Mouse (Mus musculus): ENCODE results near the gene Rag2.

The Rag2 gene

GRCm38 (mm10) chr2:101624526-101624925 is at the start of gene Rag2:
TSS of gene Rag2 (plus strand) at chr2:101624718.
- no peak for DNase-seq

DNA sequence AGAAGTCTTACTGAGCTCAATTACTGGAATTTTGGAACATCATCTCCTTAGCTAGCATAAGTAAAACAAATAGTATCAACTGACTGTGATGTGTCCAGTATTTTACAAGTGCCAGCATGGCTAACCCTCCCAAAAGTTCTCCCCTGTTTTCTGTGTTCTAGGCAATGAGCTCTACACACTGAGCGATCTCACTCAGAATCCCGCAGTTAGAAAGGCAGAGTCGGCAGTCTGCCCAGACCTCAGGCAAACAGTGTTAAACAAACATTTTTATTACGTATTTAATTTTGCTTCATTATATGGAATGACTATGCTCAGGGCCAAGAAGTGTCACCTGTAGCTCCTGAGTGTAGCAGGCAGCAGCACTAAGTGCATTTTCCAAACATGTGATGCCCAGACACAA is 47.3 kb upstream of the Rag2 start:
- DNase-seq, result no peak

GRCm38 (mm10) chr2:101580027-101580426 is 44.5 kb upstream of the Rag2 start:
- no peak for DNase-seq

DNA sequence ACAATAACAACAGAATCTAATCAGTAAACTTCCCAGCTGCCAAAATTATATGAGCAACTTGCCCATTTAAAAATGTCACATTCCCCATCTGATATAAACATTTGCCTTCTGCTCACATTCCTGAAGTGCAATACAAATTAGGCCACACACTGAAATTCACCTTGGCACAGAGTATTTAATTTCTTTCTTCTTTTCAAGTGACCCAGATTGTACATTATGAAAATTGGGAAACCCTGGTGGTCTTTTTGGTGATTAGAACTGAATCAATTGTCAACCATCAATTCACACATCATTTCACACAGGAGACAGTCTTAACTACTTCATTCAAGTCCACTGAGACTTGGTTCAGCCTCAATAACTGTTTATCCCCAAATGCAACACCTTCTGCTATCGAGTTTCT is 44.1 kb upstream of the Rag2 start:
- DNase-seq, result no peak

DNA sequence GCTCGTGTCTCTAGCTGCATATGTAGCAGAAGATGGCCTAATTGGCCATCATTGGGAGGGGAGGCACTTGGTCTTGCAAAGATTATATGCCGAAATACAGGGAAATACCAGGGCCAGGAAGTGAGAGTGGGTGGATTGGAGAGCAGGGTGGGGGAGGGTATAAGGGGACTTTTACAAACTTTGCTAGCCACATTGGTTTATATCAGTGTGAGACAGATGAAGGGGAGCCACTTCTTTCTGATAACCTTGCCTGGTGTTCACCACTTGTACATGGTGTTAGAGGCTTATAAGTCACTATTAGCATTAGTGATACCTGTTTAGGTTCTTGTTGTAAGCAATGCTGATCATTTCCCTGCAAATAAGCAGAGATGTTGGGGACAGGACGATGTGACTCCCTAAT is 43.5 kb upstream of the Rag2 start:
- DNase-seq, result no peak

- DNase-seq, result peak; percentile 15 to 36
Measured at GRCm38 (mm10) chr2:101581418-101581817, 43.1 kb upstream of the Rag2 start.

- DNase-seq, result peak; percentile 24 to 32
Measured at GRCm38 (mm10) chr2:101591356-101591755, 33.2 kb upstream of the Rag2 start.

DNA sequence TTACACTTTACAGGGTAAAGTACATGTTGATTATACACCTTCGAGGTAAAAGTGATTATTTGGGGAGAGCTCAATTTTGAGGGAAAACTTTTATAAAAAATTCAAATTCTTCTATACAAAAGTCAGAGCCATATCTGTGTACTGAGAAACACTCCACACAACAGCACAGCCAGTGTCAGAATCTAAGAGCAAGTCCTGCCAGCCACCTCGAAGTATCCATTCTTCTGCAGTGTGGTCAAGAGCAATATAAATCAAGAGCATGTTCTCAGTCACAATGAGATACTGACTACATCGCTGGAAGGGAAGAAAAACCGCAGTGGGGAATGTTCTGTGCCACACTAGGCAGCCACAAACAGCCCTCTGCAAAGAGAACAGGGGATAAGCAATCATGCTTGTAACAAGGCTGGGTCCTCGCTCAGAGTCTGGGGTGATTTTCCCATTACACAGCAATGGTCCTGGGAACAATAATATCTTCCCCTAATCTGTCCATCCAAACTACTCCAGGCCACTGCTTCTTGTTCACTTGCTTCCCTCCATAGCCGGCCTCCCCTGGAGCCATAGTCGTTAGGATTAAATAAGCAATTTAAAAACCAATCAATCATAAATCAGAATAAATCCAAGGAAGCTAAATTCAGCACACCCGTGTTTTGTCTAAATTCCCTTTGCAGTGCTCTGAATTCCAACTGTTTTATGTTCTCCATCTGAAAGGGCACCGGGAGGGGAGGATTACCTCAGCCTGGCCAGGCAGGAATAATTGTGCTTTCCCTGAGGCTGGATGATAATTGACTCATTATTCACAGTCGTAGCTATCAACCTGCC is 32.3 kb upstream of the Rag2 start:
- DNase-seq, result peak; percentile 47 to 49

DNA sequence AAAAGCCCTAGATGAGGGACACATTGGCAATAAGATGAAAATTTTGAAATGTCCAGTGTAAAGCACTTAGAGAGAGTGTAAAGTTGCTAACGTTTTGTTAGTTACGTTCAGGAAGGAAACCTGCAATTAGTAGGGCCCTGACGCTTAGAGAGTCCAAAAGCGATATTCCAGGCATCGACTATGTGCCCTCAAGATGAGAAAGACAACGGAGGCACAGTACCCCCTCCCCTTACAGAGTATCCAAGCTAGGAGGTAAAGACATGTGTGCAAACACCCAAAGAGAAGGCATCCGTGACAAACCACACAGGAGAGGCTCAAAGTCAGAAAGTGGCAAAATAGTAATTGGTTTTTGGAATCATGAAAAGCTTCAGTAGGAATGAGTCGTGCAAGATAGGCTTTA is 31.6 kb upstream of the Rag2 start:
- DNase-seq, result no peak

DNA sequence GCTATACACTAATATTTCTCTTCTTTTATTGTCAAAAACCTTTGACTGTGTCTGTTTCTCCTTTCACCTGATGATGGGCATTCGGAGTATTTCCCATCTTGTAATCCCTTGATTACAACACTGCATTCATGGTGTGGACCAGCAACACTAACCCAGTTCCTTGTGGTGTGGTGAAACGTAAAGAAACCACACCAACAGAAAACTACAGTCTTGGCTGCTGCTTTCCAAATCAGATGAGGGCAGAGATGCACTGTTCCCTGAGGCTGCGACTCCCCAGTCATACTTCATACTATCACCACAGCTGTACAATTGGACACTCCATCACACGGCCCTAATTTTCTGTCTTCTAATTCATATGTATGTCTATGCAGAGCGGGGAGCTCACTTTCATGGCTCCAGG is 29.8 kb upstream of the Rag2 start:
- no peak for DNase-seq

DNA sequence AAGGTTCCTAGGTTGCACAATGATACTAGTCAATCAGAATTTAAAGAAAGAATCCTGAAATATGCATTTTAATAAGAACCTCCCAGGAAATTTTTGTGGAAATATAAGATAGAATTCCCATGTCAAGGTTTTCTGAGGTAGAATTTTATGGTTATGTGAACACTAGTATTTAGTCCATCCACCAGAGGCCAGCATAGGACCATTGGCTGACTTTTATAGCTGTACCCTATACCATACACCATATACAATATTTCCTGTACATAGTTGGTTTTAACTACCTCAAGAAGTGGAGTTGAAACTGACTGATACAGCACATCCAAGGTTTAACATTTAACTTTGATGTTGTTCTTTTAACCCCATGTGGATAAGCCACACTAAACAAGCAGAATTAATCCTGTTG is 27.3 kb upstream of the Rag2 start:
- peak; percentile 45 to 53 for DNase-seq

DNA sequence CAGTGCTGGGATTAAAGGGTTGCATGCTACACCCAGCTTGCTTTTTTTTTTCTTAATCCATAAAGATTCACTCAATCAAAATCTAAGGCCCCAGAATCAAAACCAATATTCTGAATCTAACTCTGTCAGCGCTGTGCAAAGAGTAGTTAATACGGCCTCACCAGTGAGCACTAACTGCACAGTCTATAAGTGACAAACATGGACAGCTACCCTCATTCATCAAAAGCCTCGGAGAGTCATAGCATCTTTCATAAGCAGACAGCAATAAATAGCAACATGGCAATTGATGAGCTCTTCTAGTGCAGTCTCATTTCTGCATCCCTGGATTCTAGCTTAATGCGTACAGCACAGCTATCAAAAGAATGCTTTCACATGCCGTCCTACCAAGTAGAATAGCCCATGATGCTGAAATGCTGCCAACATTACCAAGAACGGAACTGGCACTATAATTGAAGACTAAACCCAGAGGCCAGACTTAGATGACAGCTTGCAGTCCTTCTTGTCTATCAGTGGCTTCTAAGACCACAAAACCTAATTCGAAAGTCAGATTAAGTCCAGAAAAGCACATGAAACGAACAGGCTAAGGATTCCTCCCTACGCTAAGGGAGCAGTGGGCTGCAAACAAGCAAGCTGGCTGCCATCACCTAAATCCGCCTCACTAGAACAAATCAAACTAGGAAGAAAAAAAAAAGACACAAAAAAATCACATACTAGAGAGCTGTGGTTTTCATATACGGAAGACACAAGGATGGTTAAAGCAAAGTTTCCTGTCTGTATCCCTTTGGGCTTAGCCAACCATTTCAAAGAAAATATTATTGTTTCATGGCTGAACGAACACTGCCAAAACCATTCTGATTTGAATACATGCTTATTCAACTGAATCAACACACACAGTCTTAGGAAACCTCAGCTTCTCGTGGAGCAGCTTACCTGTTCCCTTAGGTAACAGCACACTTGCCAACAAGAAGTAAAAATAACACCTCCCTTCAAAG is 26.0 kb upstream of the Rag2 start:
- DNase-seq, result peak; percentile 67 to 75

DNA sequence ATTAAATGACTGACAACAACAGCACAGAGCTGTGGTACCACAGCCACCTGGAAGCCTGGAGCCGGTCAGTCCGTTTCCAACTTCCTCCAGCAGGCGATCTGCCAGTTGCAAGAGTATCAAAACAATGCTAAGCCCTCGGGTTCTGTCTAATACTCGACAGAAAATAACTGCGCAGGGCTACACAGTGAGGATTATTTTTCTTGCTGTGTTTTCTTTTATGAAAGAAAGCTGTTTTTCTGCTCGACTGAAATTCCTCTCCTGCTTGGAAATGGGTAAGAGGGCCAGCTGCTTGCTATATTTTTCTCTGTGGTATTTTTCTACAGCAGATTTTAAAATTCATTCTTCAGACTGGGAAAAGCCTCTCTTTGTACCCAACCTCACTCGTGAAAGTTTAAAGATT is 23.8 kb upstream of the Rag2 start:
- DNase-seq, result peak; percentile 74 to 80

GRCm38 (mm10) chr2:101603099-101603498 is 21.4 kb upstream of the Rag2 start:
- DNase-seq, result no peak

GRCm38 (mm10) chr2:101608232-101608894 is 16.2 kb upstream of the Rag2 start:
- DNase-seq, result no peak

- DNase-seq, result no peak
Measured at GRCm38 (mm10) chr2:101610861-101611260, 13.7 kb upstream of the Rag2 start.

- DNase-seq, result no peak
Measured at GRCm38 (mm10) chr2:101615464-101616305, 8.8 kb upstream of the Rag2 start.

DNA sequence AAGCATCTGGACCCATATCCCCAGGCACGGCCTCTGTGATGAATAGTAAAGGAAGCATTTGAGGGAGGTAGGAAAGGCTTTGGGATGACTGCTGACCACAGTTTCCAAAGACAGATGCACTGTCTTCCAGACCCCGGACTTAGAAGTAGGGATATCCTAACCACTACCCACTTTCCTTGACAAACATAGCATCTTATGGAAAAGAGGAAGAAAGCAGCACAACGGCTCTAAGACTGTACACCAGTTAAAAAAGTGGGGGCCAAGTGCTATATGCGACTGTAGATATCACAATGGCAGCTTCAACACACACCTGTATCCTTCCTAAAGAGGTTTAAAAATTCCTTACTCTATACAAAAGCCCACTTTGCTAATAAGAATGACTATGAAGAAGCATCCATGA is 6.1 kb upstream of the Rag2 start:
- no peak for DNase-seq

DNA sequence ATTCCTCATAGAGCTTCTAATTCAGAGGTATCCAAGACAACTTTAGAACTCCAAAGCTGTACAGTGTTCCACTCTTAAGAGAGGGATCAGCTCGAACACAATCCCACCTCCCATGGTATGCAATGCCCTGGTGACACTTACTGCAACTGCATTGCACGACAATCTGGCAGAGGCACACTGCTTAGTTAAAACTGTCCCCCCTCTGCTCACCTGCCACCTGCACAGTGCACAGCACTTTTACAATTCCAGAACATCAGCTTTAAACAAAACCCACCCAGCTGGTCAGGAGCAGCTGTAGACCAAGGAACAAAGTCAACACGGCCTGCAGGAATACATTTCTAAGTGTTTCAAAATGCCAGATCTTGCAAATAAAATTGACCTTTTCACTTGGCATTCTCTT is 3.6 kb upstream of the Rag2 start:
- DNase-seq, result no peak

GRCm38 (mm10) chr2:101621611-101622010 is 2.9 kb upstream of the Rag2 start:
- DNase-seq, result no peak

DNA sequence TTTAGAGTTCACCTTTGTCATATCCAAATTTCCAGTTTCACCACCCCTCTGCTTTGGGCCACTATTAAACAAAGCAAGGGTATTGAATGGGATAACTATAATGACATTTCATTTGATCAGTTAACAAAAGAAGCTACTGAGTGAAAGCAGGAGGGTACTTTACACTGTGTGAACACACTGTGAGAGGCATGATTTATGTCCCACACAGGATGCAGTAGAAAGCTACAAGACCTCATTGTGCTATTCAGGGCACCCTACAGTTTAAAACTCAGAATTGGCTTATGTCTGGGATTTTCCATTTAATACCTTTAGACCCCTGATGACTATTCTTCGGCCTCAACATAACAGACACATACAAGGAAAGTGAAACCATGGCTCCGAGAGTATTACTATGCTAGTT is 1.5 kb upstream of the Rag2 start:
- no peak for DNase-seq

GRCm38 (mm10) chr2:101624011-101624410 is 507 bp upstream of the Rag2 start:
- no peak for DNase-seq

Measured in cerebellum, postnatal 14 days (tissue).